Mouse (Mus musculus) C2C12 (cell line): ENCODE measurements around the gene Cuedc2. TPM values are rescaled to one million over a fixed set of nuclear protein-coding genes. Genes with fewer than 3 reads are reported as not detected.
A peak's percentile ranks its signal among the peaks of the same experiment; 100 is the strongest.

ENCODE experiments used
- H3K27me3 ChIP-seq: one replicate; pipeline ENCODE4 v1.6.1; 2011; ENCODE audit not compliant: control insufficient read depth, insufficient read depth, insufficient read length
- H3K36me3 ChIP-seq: one replicate; pipeline ENCODE4 v1.6.1; 2011; ENCODE audit not compliant: control insufficient read depth, insufficient read depth
- H3K4me3 ChIP-seq: one replicate; pipeline ENCODE4 v1.5.1; 2011; ENCODE audit warnings: mild to moderate bottlenecking, control low read depth; ENCODE audit not compliant: poor library complexity, insufficient read depth, severe bottlenecking
- H3K79me2 ChIP-seq: one replicate; pipeline ENCODE4 v1.6.1; 2011; ENCODE audit not compliant: control insufficient read depth, insufficient read depth
- H3K79me3 ChIP-seq: one replicate; pipeline ENCODE4 v1.6.1; 2011; ENCODE audit warnings: low read depth, control low read depth
- H3ac ChIP-seq: one replicate; pipeline ENCODE3; 2011; ENCODE audit warnings: low read depth; ENCODE audit not compliant: control insufficient read depth, insufficient read length
- CEBPB ChIP-seq: IDR thresholded peaks from one replicate; pipeline ENCODE4 v1.6.1; 2011; ENCODE audit warnings: low read depth, mild to moderate bottlenecking, control low read depth, moderate library complexity
- CTCF ChIP-seq: IDR thresholded peaks from one replicate; pipeline ENCODE4 v1.5.1; 2011; ENCODE audit not compliant: control insufficient read depth, insufficient read depth, insufficient read length
- FOSL1 ChIP-seq: IDR thresholded peaks from one replicate; pipeline ENCODE4 v1.8.0; 2011; ENCODE audit warnings: mild to moderate bottlenecking, low read length; ENCODE audit not compliant: poor library complexity, insufficient read depth, severe bottlenecking
- MAX ChIP-seq: IDR thresholded peaks from one replicate; pipeline ENCODE4 v1.6.1; 2011; ENCODE audit warnings: mild to moderate bottlenecking, control low read depth
- MYOD1 ChIP-seq: IDR thresholded peaks from one replicate; pipeline ENCODE4 v1.6.1; 2011; ENCODE audit warnings: low read depth; ENCODE audit not compliant: control insufficient read depth, insufficient read length
- MYOG ChIP-seq: IDR thresholded peaks from one replicate; pipeline ENCODE4 v1.6.1; 2011; ENCODE audit not compliant: control insufficient read depth, insufficient read length; ENCODE audit errors: extremely low read depth
- USF1 ChIP-seq: IDR thresholded peaks from one replicate; pipeline ENCODE4 v1.6.1; 2011; ENCODE audit warnings: low read depth, mild to moderate bottlenecking, control low read depth, moderate library complexity
- polyA plus RNA-seq: library from polyadenylated mRNA; unstranded; fragments of >200 nt; fragmentation: generic; extraction: Trizol; gene quantifications from one replicate; pipeline ENCODE4 v1.2.1, GENCODE M21; 2012; ENCODE audit warnings: missing spikeins

Cuedc2 gene
- polyA plus RNA-seq, 1 experiment, result 161 TPM

DNA sequence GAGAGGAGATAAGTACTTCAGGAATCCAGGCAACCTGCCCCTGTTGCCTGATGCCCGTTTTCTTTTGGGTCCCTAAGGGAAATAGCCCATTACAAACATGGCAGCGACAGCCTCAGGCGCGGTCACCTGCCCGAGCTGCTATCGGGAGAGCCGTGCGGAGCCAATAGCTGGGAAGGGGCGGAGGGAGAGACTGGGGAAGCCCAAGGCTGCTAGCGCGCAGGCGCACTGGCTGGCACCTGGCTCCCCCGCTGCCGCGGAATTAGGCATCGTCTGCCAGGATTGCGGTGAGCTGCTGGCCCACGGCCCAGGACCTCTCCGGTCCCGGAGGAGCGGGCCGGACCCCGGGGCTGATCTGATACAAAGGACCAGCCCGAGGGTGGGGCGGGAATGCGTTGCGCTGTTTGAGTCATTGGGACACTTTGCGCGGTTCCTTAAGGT is 18.2 kb upstream of the Cuedc2 start:
- H3K79me2 ChIP-seq, result no peaks in the 10 kb centered on the region
- no peaks in the 10 kb centered on the region for H3K79me3 ChIP-seq
- H3K4me3 ChIP-seq, result no peak overlapping the region
- no peaks in the 10 kb centered on the region for H3K36me3 ChIP-seq
- no peak for TF ChIP-seq CTCF
- peak; percentile 40 for TF ChIP-seq USF1
- no peaks in the 10 kb centered on the region for H3K27me3 ChIP-seq
- H3ac ChIP-seq, result no peak overlapping the region

DNA sequence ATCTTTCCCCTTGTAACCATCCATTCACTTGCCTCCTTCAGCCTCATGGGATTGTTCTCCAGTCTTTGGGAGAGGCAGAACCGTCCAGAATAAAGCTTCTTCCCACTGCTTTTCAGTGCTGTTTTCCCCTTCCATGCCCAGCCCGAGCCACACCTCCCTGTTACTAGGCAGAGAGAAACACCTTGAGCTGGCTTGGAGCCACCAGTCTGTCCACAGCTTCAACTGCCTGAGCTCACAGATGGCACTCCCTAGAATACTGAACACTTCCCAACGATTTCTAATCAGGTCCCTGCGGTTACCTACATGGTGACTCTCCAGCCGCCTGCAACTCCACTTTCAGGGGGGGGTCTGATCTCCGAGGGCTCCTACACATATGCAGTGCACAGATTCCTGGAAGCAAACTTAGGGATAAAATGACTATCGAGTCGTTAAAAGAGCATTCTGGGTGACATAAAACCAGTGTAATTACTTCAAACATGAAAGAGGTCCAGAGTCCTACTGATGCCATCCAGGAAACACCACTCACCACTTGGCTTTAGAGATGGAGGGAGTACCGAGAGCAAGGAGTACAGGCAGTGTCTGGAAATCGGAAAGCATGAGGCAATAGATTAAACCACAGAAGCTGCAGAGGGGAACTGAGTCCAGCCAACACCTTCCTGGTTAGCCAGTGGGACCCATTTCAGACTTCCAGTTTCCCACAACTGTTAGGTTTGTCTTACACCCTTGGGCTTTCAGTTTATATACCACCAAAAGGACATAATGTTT is 11.8 kb upstream of the Cuedc2 start, which contains the start of gene 2310034G01Rik:
Gene 2310034G01Rik (minus strand): TSS at position 135 of the 765 bp plus-strand sequence.
- H3K4me3 ChIP-seq, result peak within 1 kb of the TSS; percentile 39
- H3K36me3 ChIP-seq, result no peaks in the 10 kb centered on the region
- peak within 1 kb of the TSS; percentile 88 for H3ac ChIP-seq
- TF ChIP-seq MAX, result no peak
- TF ChIP-seq MYOG, result no peak
- no peak for TF ChIP-seq USF1
- TF ChIP-seq CEBPB, result no peak
- TF ChIP-seq MYOD1, result no peak
- no peak for TF ChIP-seq FOSL1
- no peak for TF ChIP-seq CTCF
- no peaks in the 10 kb centered on the region for H3K27me3 ChIP-seq
- no peaks in the 10 kb centered on the region for H3K79me3 ChIP-seq
- H3K79me2 ChIP-seq, result no peaks in the 10 kb centered on the region

DNA sequence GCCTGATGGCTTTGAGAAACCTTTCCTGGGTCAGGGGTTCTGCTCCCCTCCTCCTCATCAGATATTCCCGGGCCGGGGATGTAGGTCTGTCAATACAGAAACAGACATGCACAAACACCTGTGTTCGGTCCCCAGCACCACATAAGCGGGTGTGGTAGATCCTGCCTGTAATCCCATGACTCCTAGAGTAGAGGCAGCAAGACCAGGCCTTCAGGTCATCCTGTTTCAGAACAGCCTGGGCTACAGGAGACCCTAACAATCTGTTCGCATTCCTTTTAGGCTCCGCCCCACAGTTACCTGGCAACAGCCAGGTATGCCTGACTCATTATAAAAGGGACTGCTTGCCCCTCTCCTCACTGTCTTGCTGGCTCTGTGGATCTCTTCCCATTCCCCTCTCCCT is 11.0 kb upstream of the Cuedc2 start:
- TF ChIP-seq MYOG, result no peak
- no peak for TF ChIP-seq MAX
- TF ChIP-seq USF1, result no peak
- TF ChIP-seq FOSL1, result no peak
- TF ChIP-seq CEBPB, result no peak
- TF ChIP-seq CTCF, result no peak
- TF ChIP-seq MYOD1, result no peak
- Histone ChIP-seq H3ac (no peak overlapping the region), H3K36me3 (no peaks in the 10 kb centered on the region), H3K4me3 (peak overlapping the region; percentile 39), H3K27me3 (no peaks in the 10 kb centered on the region), H3K79me2 (no peaks in the 10 kb centered on the region), H3K79me3 (no peaks in the 10 kb centered on the region)

DNA sequence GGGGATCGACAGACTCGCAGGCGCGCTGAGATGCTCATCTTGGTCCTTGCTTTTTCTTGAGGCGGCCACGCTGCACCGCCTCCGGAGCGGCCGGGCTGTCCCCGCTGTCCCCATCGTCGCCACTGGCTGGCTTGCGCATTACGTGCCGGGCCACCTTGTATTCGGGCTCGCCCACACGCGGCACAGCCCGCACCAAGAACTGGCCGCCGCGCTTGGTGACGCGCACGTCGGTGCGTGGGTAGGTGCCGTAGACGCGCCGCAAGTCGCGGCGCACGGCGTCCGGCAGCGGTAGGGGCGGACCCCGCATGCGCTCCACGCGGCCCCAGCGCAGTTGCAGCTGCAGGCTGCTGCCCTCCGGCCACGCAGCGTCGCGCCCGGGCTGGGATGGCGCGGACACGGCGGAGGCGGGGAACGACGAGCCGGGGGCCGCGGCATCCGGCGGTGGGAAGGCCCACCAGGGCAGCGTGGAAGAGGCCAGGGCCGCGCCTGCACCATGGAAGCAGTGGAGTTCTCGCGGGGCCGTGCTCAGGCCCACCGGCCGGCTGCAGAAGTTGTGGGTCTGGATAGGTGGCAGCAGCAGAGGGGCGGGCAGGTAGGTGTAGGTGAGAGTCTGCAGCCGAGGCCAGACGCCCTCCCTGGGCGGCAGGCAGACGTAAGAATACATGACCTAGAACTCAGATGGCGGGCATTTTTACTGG is 10.4 kb upstream of the Cuedc2 start:
- Histone ChIP-seq H3K27me3 (no peaks in the 10 kb centered on the region), H3K79me3 (no peaks in the 10 kb centered on the region), H3ac (peak overlapping the region; percentile 88), H3K36me3 (no peaks in the 10 kb centered on the region), H3K4me3 (peak overlapping the region; percentile 39), H3K79me2 (no peaks in the 10 kb centered on the region)
- TF ChIP-seq CEBPB (no peak), MAX (peak; percentile 87)

DNA sequence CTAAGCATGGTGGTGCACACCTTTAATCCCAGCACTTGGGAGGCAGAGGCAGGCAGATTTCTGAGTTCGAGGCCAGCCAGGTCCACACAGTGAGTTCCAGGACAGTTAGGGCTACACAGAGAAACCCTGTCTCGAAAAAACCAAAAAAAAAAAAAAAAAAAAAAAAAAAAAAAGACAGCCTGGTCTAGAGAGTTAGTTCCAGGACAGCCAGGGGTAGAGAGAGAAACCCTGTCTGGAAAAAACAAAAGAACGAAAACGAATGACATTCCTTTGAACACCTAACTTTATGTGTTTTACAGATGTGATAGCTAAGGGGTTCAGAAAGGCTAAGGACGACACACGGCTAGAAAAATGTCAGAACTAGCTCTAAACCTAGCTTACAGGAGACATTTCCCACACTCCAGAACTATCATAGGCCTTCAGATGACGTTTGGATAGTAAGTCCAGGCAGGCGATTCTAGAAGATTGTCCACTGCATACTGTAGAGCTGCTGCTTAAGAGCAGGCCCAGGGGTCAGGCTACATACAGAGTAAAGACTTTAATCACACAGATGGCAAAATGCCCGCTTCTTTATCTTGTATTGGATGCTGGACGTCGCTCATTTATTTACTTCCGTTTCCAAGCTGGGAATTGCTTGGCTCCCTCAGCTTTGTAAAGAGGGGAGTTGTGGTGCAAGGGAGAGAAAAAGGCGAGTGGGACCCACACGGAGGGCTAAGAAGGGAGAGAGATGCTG is 9.6 kb upstream of the Cuedc2 start:
- TF ChIP-seq CEBPB (no peak), MAX (no peak), CTCF (no peak), MYOD1 (no peak), MYOG (no peak), USF1 (no peak), FOSL1 (no peak)
- H3K27me3 ChIP-seq, result no peaks in the 10 kb centered on the region

More for the DNA sequence above, 9.6 kb upstream of the Cuedc2 start:
- peak overlapping the region; percentile 88 for H3ac ChIP-seq
- H3K36me3 ChIP-seq, result no peaks in the 10 kb centered on the region
- no peaks in the 10 kb centered on the region for H3K79me2 ChIP-seq
- peak overlapping the region; percentile 39 for H3K4me3 ChIP-seq
- no peaks in the 10 kb centered on the region for H3K79me3 ChIP-seq
